16 mouse cellular contexts compared by ENCODE assay signal in the genomic region with DNA sequence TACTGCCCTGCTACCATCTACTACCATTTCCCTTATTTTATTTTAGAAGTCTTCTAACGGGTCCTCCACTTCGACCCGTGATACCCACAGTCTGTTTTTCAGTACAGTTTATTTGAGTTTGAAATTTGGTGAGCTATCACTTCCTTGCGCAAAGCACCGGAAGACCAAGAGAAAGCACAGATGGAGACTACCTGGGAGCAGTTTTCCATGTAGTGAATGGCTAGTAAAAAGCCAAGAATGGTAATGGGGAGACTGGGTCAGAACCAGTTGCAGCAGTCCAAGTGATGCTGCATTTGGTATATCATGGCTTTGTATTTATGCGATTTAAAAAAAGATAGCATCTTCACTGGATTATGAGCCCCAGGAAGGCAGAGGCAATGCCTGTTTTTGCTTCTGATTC. TPM values are rescaled to one million over a fixed set of nuclear protein-coding genes. Genes with fewer than 3 reads are reported as not detected.
A peak's percentile ranks its signal among the peaks of the same experiment; 100 is the strongest.
DNase-seq lines count a peak whose midpoint lies in the region; TF ChIP-seq lines count a peak whose summit lies in the region.
"Had no signal": no experiment of that assay in that cellular context is flagged by ENCODE, and none has a peak within 500 bp of the region (broad histone marks: within the 10 kb centered on the region; RNA-seq: fewer than 3 reads in every experiment).

No protein-coding gene starts in this region.

- no peak overlapping the region for H3K4me3 ChIP-seq in layer of hippocampus, adult 2 months
- H3K4me3 ChIP-seq: embryonic facial prominence, embryonic 10.5 days; embryonic facial prominence, embryonic 12.5 days; forebrain, embryonic 13.5 days; forebrain, embryonic 15.5 days had no signal

- peak; percentile 58 to 59 for DNase-seq in cerebellum, adult 18-20 months
- no peak for DNase-seq in cerebellum, adult 8-10 months
- peak; percentile 63 for DNase-seq in cerebellum, adult 9-11 months
- no peak for DNase-seq in cerebellum, postnatal 14 days
- peak; percentile 73 for DNase-seq in brain, adult 2 months (ENCODE audit: low read depth, low spot score)
- DNase-seq in layer of hippocampus, adult 2 months (ENCODE audit: low spot score in 2 of 2): no peak
- DNase-seq: adrenal gland, adult 2 months; adrenal gland, postnatal 10 days; adrenal gland, postnatal 25 days; cerebellum, adult 11 months; cerebellum, postnatal 10 days; forebrain, postnatal 0 days had no signal

- H3K27ac ChIP-seq in layer of hippocampus, adult 2 months: no peak overlapping the region
- H3K27ac ChIP-seq: embryonic facial prominence, embryonic 10.5 days; embryonic facial prominence, embryonic 12.5 days; forebrain, embryonic 13.5 days; forebrain, embryonic 15.5 days had no signal

- no peak for TF ChIP-seq CTCF in layer of hippocampus, adult 2 months (conservative IDR thresholded peaks at IDR 0.05)

RNA-seq across cellular contexts. Expression of gene Rnf182, which starts 15.8 kb away (rescaled TPM):
- total RNA-seq in layer of hippocampus, adult 2 months (2021): 10 to 100 TPM; 35.8 to 37.8 TPM

Comparison
In these comparisons a context has a peak if more than half of its experiments do, and no peak if none do; other contexts are left out.
1. DNase-seq: peak in cerebellum, adult 18-20 months (2 of 2), cerebellum, adult 9-11 months (single experiment) and brain, adult 2 months (single experiment); none in cerebellum, adult 8-10 months (single experiment), cerebellum, postnatal 14 days (0 of 2) and layer of hippocampus, adult 2 months (0 of 2).